Mouse (Mus musculus): ENCODE results near the gene Crx. TPM values are rescaled to one million over a fixed set of nuclear protein-coding genes. Genes with fewer than 3 reads are reported as not detected.

Gene Crx
- polyA plus RNA-seq, 1 experiment from 2014 or later, result not detected

- Histone ChIP-seq H3K36me3 (ENCODE audit: control insufficient read depth, insufficient read depth, low read length) (peaks cover 7% of the 10 kb centered on the region), H3K27me3 (ENCODE audit: control insufficient read depth, insufficient read depth, low read length) (no peaks in the 10 kb centered on the region), H3K9me3 (ENCODE audit: control insufficient read depth, low read length) (no peaks in the 10 kb centered on the region), H3K9ac (ENCODE audit: low read length) (no peak overlapping the region), H3K27ac (ENCODE audit: low read depth, low read length) (no peak overlapping the region), H3K4me1 (ENCODE audit: control insufficient read depth, insufficient read depth, low read length) (no peaks in the 10 kb centered on the region), H3K4me2 (ENCODE audit: low read depth) (no peak overlapping the region), H3K4me3 (ENCODE audit: low read depth, low read length) (no peak overlapping the region)
- DNase-seq (ENCODE audit: low spot score) (no peak), ATAC-seq (ENCODE audit: insufficient read depth, low FRiP score, low TSS enrichment) (no peak)
- WGBS, result 83% methylated on average over 2 of the region's 2 CpGs
Observed at GRCm38 (mm10) chr7:15914751-15915150, 35.0 kb upstream of the Crx start.

GRCm38 (mm10) chr7:15914252-15914651 is 34.5 kb upstream of the Crx start:
- DNase-seq (ENCODE audit: low spot score), result peak; percentile 34
- Histone ChIP-seq H3K9me3 (ENCODE audit: control insufficient read depth, low read length) (no peaks in the 10 kb centered on the region), H3K36me3 (ENCODE audit: control insufficient read depth, insufficient read depth, low read length) (peaks cover 2% of the 10 kb centered on the region; the same call in 1 of the 2 replicates), H3K9ac (ENCODE audit: low read length) (no peak overlapping the region), H3K27me3 (ENCODE audit: control insufficient read depth, insufficient read depth, low read length) (no peaks in the 10 kb centered on the region), H3K4me3 (ENCODE audit: low read depth, low read length) (no peak overlapping the region), H3K4me1 (ENCODE audit: control insufficient read depth, insufficient read depth, low read length) (no peaks in the 10 kb centered on the region), H3K4me2 (ENCODE audit: low read depth) (no peak overlapping the region), H3K27ac (ENCODE audit: low read depth, low read length) (no peak overlapping the region)
- WGBS, result 41% methylated on average over 2 of the region's 2 CpGs
- no peak for ATAC-seq (ENCODE audit: insufficient read depth, low FRiP score, low TSS enrichment)

- Histone ChIP-seq H3K4me1 (ENCODE audit: control insufficient read depth, insufficient read depth, low read length) (no peaks in the 10 kb centered on the region), H3K4me2 (ENCODE audit: low read depth) (no peak overlapping the region), H3K27ac (ENCODE audit: low read depth, low read length) (no peak overlapping the region), H3K9ac (ENCODE audit: low read length) (no peak overlapping the region), H3K36me3 (ENCODE audit: control insufficient read depth, insufficient read depth, low read length) (peaks cover 2% of the 10 kb centered on the region; the same call in 1 of the 2 replicates), H3K9me3 (ENCODE audit: control insufficient read depth, low read length) (no peaks in the 10 kb centered on the region), H3K4me3 (ENCODE audit: low read depth, low read length) (no peak overlapping the region), H3K27me3 (ENCODE audit: control insufficient read depth, insufficient read depth, low read length) (no peaks in the 10 kb centered on the region)
- DNase-seq (ENCODE audit: low spot score) (peak; percentile 83), ATAC-seq (ENCODE audit: insufficient read depth, low FRiP score, low TSS enrichment) (peak; percentile 54)
- 4% methylated on average over 4 of the region's 4 CpGs for WGBS
Observed at GRCm38 (mm10) chr7:15912183-15912582, 32.4 kb upstream of the Crx start.

- no peaks in the 10 kb centered on the region for H3K27me3 ChIP-seq (ENCODE audit: control insufficient read depth, insufficient read depth, low read length)
Observed at GRCm38 (mm10) chr7:15910521-15910920, 30.8 kb upstream of the Crx start.

GRCm38 (mm10) chr7:15907971-15908590 is 28.3 kb upstream of the Crx start:
- Histone ChIP-seq H3K27ac (ENCODE audit: low read depth, low read length) (no peak overlapping the region), H3K4me3 (ENCODE audit: low read depth, low read length) (no peak overlapping the region), H3K4me2 (ENCODE audit: low read depth) (no peak overlapping the region), H3K9me3 (ENCODE audit: control insufficient read depth, low read length) (no peaks in the 10 kb centered on the region), H3K4me1 (ENCODE audit: control insufficient read depth, insufficient read depth, low read length) (no peaks in the 10 kb centered on the region), H3K27me3 (ENCODE audit: control insufficient read depth, insufficient read depth, low read length) (no peaks in the 10 kb centered on the region), H3K9ac (ENCODE audit: low read length) (no peak overlapping the region), H3K36me3 (ENCODE audit: control insufficient read depth, insufficient read depth, low read length) (no peaks in the 10 kb centered on the region)
- DNase-seq (ENCODE audit: low spot score) (no peak), ATAC-seq (ENCODE audit: insufficient read depth, low FRiP score, low TSS enrichment) (no peak)
- WGBS, result 83% methylated on average over 8 of the region's 8 CpGs

More at GRCm38 (mm10) chr7:15910521-15910920, 30.8 kb upstream of the Crx start:
- Histone ChIP-seq H3K9me3 (ENCODE audit: control insufficient read depth, low read length) (no peaks in the 10 kb centered on the region), H3K4me1 (ENCODE audit: control insufficient read depth, insufficient read depth, low read length) (no peaks in the 10 kb centered on the region), H3K9ac (ENCODE audit: low read length) (no peak overlapping the region), H3K27ac (ENCODE audit: low read depth, low read length) (no peak overlapping the region), H3K4me3 (ENCODE audit: low read depth, low read length) (no peak overlapping the region), H3K4me2 (ENCODE audit: low read depth) (no peak overlapping the region), H3K36me3 (ENCODE audit: control insufficient read depth, insufficient read depth, low read length) (no peaks in the 10 kb centered on the region)
- ATAC-seq (ENCODE audit: insufficient read depth, low FRiP score, low TSS enrichment), result no peak
- 81% methylated on average over 5 of the region's 5 CpGs for WGBS
- DNase-seq (ENCODE audit: low spot score), result no peak

- Histone ChIP-seq H3K4me1 (ENCODE audit: control insufficient read depth, insufficient read depth, low read length) (no peaks in the 10 kb centered on the region), H3K4me3 (ENCODE audit: low read depth, low read length) (no peak overlapping the region), H3K4me2 (ENCODE audit: low read depth) (no peak overlapping the region), H3K27ac (ENCODE audit: low read depth, low read length) (no peak overlapping the region), H3K36me3 (ENCODE audit: control insufficient read depth, insufficient read depth, low read length) (no peaks in the 10 kb centered on the region), H3K9ac (ENCODE audit: low read length) (no peak overlapping the region), H3K27me3 (ENCODE audit: control insufficient read depth, insufficient read depth, low read length) (no peaks in the 10 kb centered on the region), H3K9me3 (ENCODE audit: control insufficient read depth, low read length) (no peaks in the 10 kb centered on the region)
- ATAC-seq (ENCODE audit: insufficient read depth, low FRiP score, low TSS enrichment) (no peak), DNase-seq (ENCODE audit: low spot score) (no peak)
- 76% methylated on average over 1 of the region's 1 CpGs for WGBS
Observed at GRCm38 (mm10) chr7:15906602-15907001, 26.8 kb upstream of the Crx start.

- Histone ChIP-seq H3K4me1 (ENCODE audit: control insufficient read depth, insufficient read depth, low read length) (no peaks in the 10 kb centered on the region), H3K9ac (ENCODE audit: low read length) (no peak overlapping the region), H3K4me2 (ENCODE audit: low read depth) (no peak overlapping the region), H3K27ac (ENCODE audit: low read depth, low read length) (no peak overlapping the region), H3K4me3 (ENCODE audit: low read depth, low read length) (no peak overlapping the region), H3K36me3 (ENCODE audit: control insufficient read depth, insufficient read depth, low read length) (no peaks in the 10 kb centered on the region), H3K9me3 (ENCODE audit: control insufficient read depth, low read length) (no peaks in the 10 kb centered on the region), H3K27me3 (ENCODE audit: control insufficient read depth, insufficient read depth, low read length) (no peaks in the 10 kb centered on the region)
- DNase-seq (ENCODE audit: low spot score) (no peak), ATAC-seq (ENCODE audit: insufficient read depth, low FRiP score, low TSS enrichment) (no peak)
- 81% methylated on average over 7 of the region's 7 CpGs for WGBS
Observed at GRCm38 (mm10) chr7:15905861-15906260, 26.1 kb upstream of the Crx start.

- Histone ChIP-seq H3K36me3 (ENCODE audit: control insufficient read depth, insufficient read depth, low read length) (no peaks in the 10 kb centered on the region), H3K4me3 (ENCODE audit: low read depth, low read length) (no peak overlapping the region), H3K27ac (ENCODE audit: low read depth, low read length) (no peak overlapping the region), H3K9ac (ENCODE audit: low read length) (no peak overlapping the region), H3K27me3 (ENCODE audit: control insufficient read depth, insufficient read depth, low read length) (no peaks in the 10 kb centered on the region), H3K4me1 (ENCODE audit: control insufficient read depth, insufficient read depth, low read length) (no peaks in the 10 kb centered on the region), H3K4me2 (ENCODE audit: low read depth) (no peak overlapping the region), H3K9me3 (ENCODE audit: control insufficient read depth, low read length) (no peaks in the 10 kb centered on the region; the same call in 1 of the 2 replicates)
- no peak for DNase-seq (ENCODE audit: low spot score)
- no peak for ATAC-seq (ENCODE audit: insufficient read depth, low FRiP score, low TSS enrichment)
- 77% methylated on average over 9 of the region's 9 CpGs for WGBS
Observed at GRCm38 (mm10) chr7:15901366-15902048, 21.7 kb upstream of the Crx start.

- H3K4me3 ChIP-seq (ENCODE audit: low read depth, low read length), result no peak overlapping the region
- H3K9me3 ChIP-seq (ENCODE audit: control insufficient read depth, low read length), result no peaks in the 10 kb centered on the region; the same call in 1 of the 2 replicates
- 62% methylated on average over 1 of the region's 1 CpGs for WGBS
- no peaks in the 10 kb centered on the region for H3K4me1 ChIP-seq (ENCODE audit: control insufficient read depth, insufficient read depth, low read length)
- no peak overlapping the region for H3K9ac ChIP-seq (ENCODE audit: low read length)
- DNase-seq (ENCODE audit: low spot score) (no peak), ATAC-seq (ENCODE audit: insufficient read depth, low FRiP score, low TSS enrichment) (no peak)
- H3K4me2 ChIP-seq (ENCODE audit: low read depth), result no peak overlapping the region
- no peak overlapping the region for H3K27ac ChIP-seq (ENCODE audit: low read depth, low read length)
- H3K36me3 ChIP-seq (ENCODE audit: control insufficient read depth, insufficient read depth, low read length), result no peaks in the 10 kb centered on the region
- no peaks in the 10 kb centered on the region for H3K27me3 ChIP-seq (ENCODE audit: control insufficient read depth, insufficient read depth, low read length)
Observed at GRCm38 (mm10) chr7:15894251-15894650, 14.5 kb upstream of the Crx start.

Data from neural tube, embryonic 11.5 days (tissue).